Mouse (Mus musculus) testis, adult 2 months (tissue): ENCODE measurements around the gene Sae1.

Experiments
- CTCF ChIP-seq: fragments of 200-500 bp; IDR thresholded peaks from 2 replicates; pipeline ENCODE4 v1.5.1; 2012; ENCODE audit warnings: low read depth, mild to moderate bottlenecking, inconsistent platforms, low read length, moderate library complexity; ENCODE audit not compliant: control insufficient read depth, insufficient read depth, insufficient replicate concordance
- POLR2A ChIP-seq: fragments of 200-500 bp; IDR thresholded peaks from 2 replicates; pipeline ENCODE4 v1.6.1; 2012; ENCODE audit warnings: low read depth, mild to moderate bottlenecking, inconsistent platforms, low read length, moderate library complexity; ENCODE audit not compliant: control insufficient read depth

GRCm38 (mm10) chr7:16297616-16298015 is 90.0 kb downstream of the Sae1 start:
- no peak for TF ChIP-seq CTCF
- TF ChIP-seq POLR2A, result no peak
